Mouse (Mus musculus) liver, adult 2 months (tissue): ENCODE results near the gene S100a13.

Source experiments
- CTCF ChIP-seq: fragments of 200-500 bp; IDR thresholded peaks from 2 replicates; pipeline ENCODE4 v1.5.1; 2011; ENCODE audit warnings: low read depth, low read length, control low read depth
- POLR2A ChIP-seq: fragments of 200-500 bp; IDR thresholded peaks from 2 replicates; pipeline ENCODE4 v1.6.1; 2011; ENCODE audit warnings: low read length, control low read depth; ENCODE audit not compliant: insufficient read depth; ENCODE audit errors: extremely low read depth

- TF ChIP-seq CTCF (no peak), POLR2A (no peak)
Measured at GRCm38 (mm10) chr3:90560008-90560628, 45.9 kb downstream of the S100a13 start, which contains the start of gene S100a3.
